Mouse (Mus musculus): ENCODE measurements around the gene Ly6g6d. TPM values are rescaled to one million over a fixed set of nuclear protein-coding genes. Genes with fewer than 3 reads are reported as not detected.

Gene Ly6g6d
- polyA plus RNA-seq, 1 experiment = 3.6 TPM

DNA sequence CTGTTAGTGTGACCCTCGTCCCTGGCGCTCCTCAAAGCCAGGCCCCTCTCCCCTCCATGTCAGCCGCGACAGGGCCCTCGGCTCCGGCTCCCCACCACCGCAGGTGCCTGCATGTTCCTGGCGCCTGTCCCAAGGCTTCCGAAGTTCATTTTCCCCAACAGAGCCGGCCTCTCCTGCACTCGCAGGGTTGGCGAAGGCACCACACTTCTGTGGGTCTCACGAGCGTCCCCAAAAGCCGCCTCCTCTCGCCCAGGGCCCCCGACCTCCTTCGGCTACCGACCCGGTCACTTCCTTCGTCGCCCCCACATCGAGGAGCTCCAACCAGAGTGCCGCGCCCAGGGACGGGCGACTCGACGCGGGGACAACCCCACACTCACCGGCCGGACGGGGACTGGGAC lies 42.9 kb upstream of the Ly6g6d start:
- H3K4me1 ChIP-seq (ENCODE audit: control insufficient read depth, insufficient read depth, low read length) = peaks cover 2% of the 10 kb centered on the region; the same call in 1 of the 2 replicates
- no peak for TF ChIP-seq CTCF (IDR thresholded peaks at IDR 0.05; ENCODE audit: extremely low read depth, insufficient read depth, low read length)
- no peak for TF ChIP-seq POLR2A (IDR thresholded peaks at IDR 0.05; ENCODE audit: extremely low read depth, insufficient read depth, low read length)
- H3K27ac ChIP-seq (ENCODE audit: insufficient read depth, low read length) = 0 out of 2 replicates have a peak overlapping the region, but pooled peaks have one; percentile 4
- peak overlapping the region; percentile 79 for H3K4me3 ChIP-seq (ENCODE audit: insufficient read depth, low read length)

DNA sequence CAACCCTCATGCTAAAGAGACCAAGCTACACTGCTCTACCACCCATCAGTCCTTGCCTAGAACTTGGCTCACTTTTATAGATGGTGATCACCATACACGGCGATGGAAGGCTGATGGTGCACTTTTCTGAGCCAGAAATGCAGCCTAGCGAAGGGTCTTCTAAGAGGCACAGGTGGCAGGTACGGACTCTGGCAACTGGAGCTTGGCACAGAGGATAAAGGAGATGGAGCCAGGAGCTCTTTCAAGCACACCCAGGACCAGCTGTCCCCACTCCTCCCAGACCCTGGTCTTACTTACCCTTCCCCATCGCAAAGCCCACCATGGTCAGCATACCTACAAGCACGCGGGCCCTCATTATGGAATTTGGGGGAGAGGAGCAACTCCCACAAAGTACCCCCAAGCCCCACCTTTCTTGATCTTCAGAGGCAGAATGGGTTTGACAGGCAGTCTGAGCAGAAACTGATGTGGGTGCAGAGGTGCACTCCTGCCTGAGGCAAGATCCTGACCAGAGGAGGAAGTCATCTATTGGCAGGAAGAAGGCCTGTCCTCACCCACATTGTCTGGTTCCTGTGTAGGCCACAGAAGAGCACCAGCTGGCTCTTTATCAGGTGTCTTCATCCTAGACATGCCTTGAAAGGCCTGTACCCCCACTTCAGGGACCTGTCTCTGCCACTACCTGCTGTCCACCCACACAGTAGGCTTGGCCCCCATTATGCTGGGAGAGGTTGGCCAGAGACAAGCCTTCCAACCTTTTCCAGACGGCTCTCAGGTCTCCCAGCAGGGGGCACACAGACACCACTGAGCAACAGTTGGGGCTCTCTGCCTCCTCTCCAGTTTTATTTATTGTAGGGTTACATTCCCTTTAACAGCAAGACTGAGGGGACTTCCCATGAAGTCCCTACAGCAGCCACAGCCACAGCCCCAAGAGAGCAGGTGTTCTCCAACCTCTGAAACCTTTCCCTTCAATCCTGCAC lies 37.5 kb upstream of the Ly6g6d start, which contains the start of gene Ly6g5b:
Ly6g5b (minus strand) TSS at position 383 of the 974 bp plus-strand sequence.
- 0 out of 2 replicates have a peak, but pooled peaks have one; percentile 18 for TF ChIP-seq CTCF (IDR thresholded peaks at IDR 0.05; ENCODE audit: extremely low read depth, insufficient read depth, low read length)
- no peak for TF ChIP-seq POLR2A (IDR thresholded peaks at IDR 0.05; ENCODE audit: extremely low read depth, insufficient read depth, low read length)
- Histone ChIP-seq H3K4me1 (ENCODE audit: control insufficient read depth, insufficient read depth, low read length) (no peaks in the 10 kb centered on the region), H3K4me3 (ENCODE audit: insufficient read depth, low read length) (no peak within 1 kb of the TSS), H3K27ac (ENCODE audit: insufficient read depth, low read length) (no peak within 1 kb of the TSS)

DNA sequence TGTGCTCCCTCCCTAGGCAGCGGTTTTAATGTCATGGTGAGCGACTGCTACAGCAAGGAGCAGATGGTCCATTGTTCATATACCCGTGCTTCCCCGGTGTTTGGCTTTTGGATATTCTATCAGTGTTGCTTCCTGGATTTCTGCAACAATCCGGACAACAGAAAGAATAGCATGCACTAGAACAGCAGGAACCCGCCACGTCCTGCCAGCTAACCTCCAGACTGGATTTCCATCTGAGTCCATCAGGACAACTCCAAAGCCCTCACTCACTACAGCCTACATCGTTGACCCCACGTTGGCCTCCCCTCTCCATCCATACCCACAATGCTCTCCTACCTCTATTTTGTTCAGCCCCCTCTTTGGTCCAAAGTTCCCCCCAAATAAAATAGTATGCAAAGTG lies 33.9 kb upstream of the Ly6g6d start:
- H3K27ac ChIP-seq (ENCODE audit: insufficient read depth, low read length) = no peak overlapping the region
- TF ChIP-seq CTCF (IDR thresholded peaks at IDR 0.05; ENCODE audit: extremely low read depth, insufficient read depth, low read length) = no peak
- no peak for TF ChIP-seq POLR2A (IDR thresholded peaks at IDR 0.05; ENCODE audit: extremely low read depth, insufficient read depth, low read length)
- H3K4me3 ChIP-seq (ENCODE audit: insufficient read depth, low read length) = no peak overlapping the region
- H3K4me1 ChIP-seq (ENCODE audit: control insufficient read depth, insufficient read depth, low read length) = no peaks in the 10 kb centered on the region

DNA sequence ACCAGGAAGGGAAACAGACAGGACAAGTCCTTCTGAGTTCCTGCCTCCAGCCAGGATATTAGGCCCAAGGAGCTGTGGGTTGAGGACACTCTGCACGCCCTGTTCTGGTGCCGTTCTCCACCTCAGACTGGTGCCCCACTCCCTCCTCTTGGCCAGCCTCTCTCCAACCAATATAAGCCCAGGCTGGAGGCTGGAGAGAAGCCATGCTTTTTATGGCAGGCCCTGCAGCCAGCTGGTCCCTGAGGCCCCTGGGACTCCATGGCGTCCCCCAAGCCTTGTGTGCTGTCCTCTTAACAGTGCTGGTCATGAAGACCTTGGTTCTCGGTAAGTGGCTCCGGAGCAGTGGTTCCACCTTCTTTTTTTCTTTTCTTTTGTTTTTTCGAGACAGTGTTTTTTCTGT lies 30.2 kb upstream of the Ly6g6d start, which contains the start of gene Ly6g5c:
Ly6g5c (plus strand) TSS at position 183 of the 400 bp plus-strand sequence.
- no peak within 1 kb of the TSS for H3K4me3 ChIP-seq (ENCODE audit: insufficient read depth, low read length)
- no peak for TF ChIP-seq CTCF (IDR thresholded peaks at IDR 0.05; ENCODE audit: extremely low read depth, insufficient read depth, low read length)
- no peak for TF ChIP-seq POLR2A (IDR thresholded peaks at IDR 0.05; ENCODE audit: extremely low read depth, insufficient read depth, low read length)
- H3K4me1 ChIP-seq (ENCODE audit: control insufficient read depth, insufficient read depth, low read length) = peaks cover 2% of the 10 kb centered on the region; the same call in 1 of the 2 replicates
- H3K27ac ChIP-seq (ENCODE audit: insufficient read depth, low read length) = no peak within 1 kb of the TSS

DNA sequence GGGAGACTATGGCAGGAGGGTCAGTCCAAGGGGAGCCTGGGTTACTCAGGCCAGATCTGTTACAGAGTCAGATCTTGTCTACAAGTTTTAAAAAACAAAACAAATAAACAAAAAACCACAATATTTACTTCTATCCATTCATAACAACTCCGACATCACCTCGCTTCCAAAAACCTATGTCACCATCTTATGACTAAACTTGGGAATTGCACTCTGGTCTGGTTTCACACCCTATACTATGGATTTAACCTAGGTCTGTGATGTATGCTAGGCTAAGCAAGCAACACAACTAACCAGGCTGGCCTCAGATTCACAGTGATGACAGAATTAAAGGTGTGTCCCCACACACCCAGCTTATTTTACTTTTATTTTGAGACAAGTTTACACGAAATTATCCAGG lies 28.7 kb upstream of the Ly6g6d start:
- peaks cover 2% of the 10 kb centered on the region; the same call in 1 of the 2 replicates for H3K4me1 ChIP-seq (ENCODE audit: control insufficient read depth, insufficient read depth, low read length)
- H3K27ac ChIP-seq (ENCODE audit: insufficient read depth, low read length) = no peak overlapping the region
- H3K4me3 ChIP-seq (ENCODE audit: insufficient read depth, low read length) = no peak overlapping the region
- no peak for TF ChIP-seq POLR2A (IDR thresholded peaks at IDR 0.05; ENCODE audit: extremely low read depth, insufficient read depth, low read length)
- TF ChIP-seq CTCF (IDR thresholded peaks at IDR 0.05; ENCODE audit: extremely low read depth, insufficient read depth, low read length) = peak; percentile 13; the same call in 1 of the 2 replicates

DNA sequence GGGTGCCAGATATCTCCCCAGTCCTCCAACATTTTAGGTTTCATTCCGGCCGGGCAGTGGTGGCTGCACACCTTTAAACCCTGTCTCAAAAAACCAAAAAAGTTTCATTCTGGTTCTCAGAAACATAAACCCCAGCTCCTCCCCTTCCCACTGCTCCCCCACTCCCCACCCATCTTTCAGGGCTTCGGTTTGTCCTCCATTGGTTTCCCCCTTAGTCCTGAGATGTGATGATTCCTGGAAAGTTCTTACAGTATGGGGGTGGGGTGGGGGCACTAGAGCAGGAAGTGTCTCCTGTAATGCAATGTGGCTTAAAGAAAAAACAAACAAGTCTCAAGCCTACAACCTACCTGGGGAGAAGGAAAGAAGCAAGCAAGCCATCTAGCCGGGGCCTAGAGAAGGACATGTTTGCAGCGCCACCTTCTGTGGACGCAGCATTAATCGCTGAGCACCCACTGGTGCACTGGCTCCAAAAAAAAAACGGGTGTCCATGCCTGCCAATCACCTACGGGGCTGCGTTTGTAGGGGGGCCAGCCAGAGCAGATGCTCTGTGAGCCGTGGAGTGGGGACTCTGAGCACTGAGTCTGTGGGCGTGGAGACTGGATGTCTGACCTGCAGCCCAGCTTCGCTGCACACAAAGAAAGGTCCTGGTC lies 28.0 kb upstream of the Ly6g6d start:
- Histone ChIP-seq H3K4me3 (ENCODE audit: insufficient read depth, low read length) (no peak overlapping the region), H3K27ac (ENCODE audit: insufficient read depth, low read length) (no peak overlapping the region), H3K4me1 (ENCODE audit: control insufficient read depth, insufficient read depth, low read length) (peaks cover 2% of the 10 kb centered on the region; the same call in 1 of the 2 replicates)
- TF ChIP-seq POLR2A (IDR thresholded peaks at IDR 0.05; ENCODE audit: extremely low read depth, insufficient read depth, low read length) = no peak
- TF ChIP-seq CTCF (IDR thresholded peaks at IDR 0.05; ENCODE audit: extremely low read depth, insufficient read depth, low read length) = peak; percentile 71

DNA sequence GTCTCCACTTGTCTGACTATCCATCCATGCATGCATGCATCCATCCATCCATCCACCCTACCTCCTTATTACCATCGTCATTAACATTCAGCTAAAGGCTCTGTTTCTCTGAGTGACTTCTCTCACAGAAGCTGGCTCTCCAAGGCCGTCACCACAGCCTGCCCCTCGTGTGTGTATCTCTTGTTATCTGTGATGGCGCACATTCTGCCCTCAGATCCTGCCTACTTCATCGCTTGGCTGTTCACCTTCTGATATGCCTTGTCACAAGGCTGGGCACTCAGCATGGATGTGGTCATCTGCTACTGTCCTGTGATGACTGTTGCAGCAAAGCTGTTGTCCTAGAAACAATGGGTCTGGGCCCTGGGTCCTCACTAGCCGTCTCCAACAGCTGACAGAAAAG lies 26.9 kb upstream of the Ly6g6d start:
- Histone ChIP-seq H3K4me1 (ENCODE audit: control insufficient read depth, insufficient read depth, low read length) (peaks cover 2% of the 10 kb centered on the region; the same call in 1 of the 2 replicates), H3K4me3 (ENCODE audit: insufficient read depth, low read length) (no peak overlapping the region), H3K27ac (ENCODE audit: insufficient read depth, low read length) (no peak overlapping the region)
- TF ChIP-seq POLR2A (IDR thresholded peaks at IDR 0.05; ENCODE audit: extremely low read depth, insufficient read depth, low read length) = no peak
- TF ChIP-seq CTCF (IDR thresholded peaks at IDR 0.05; ENCODE audit: extremely low read depth, insufficient read depth, low read length) = no peak

DNA sequence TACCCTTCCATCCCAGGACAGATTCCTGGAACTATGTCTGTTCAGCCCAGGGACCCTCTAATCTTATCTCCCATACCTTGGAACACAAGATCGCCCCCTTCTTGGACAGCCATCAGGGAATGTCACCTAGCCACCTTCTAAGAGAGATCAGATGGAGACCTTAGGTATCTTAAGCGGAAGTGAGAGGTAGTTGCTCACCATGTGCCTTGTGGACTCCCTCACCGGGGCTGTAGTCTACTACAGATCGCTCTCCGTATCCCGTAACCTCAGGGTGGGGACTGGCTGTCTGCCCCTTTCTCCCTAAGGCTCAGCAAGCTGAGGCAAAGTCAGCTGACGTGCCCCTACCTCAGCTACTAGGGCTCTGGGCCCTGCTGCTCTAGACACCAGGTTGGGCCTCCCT lies 26.2 kb upstream of the Ly6g6d start:
- TF ChIP-seq CTCF (IDR thresholded peaks at IDR 0.05; ENCODE audit: extremely low read depth, insufficient read depth, low read length) (no peak), POLR2A (IDR thresholded peaks at IDR 0.05; ENCODE audit: extremely low read depth, insufficient read depth, low read length) (no peak)
- Histone ChIP-seq H3K4me1 (ENCODE audit: control insufficient read depth, insufficient read depth, low read length) (peaks cover 2% of the 10 kb centered on the region; the same call in 1 of the 2 replicates), H3K4me3 (ENCODE audit: insufficient read depth, low read length) (no peak overlapping the region), H3K27ac (ENCODE audit: insufficient read depth, low read length) (no peak overlapping the region)

DNA sequence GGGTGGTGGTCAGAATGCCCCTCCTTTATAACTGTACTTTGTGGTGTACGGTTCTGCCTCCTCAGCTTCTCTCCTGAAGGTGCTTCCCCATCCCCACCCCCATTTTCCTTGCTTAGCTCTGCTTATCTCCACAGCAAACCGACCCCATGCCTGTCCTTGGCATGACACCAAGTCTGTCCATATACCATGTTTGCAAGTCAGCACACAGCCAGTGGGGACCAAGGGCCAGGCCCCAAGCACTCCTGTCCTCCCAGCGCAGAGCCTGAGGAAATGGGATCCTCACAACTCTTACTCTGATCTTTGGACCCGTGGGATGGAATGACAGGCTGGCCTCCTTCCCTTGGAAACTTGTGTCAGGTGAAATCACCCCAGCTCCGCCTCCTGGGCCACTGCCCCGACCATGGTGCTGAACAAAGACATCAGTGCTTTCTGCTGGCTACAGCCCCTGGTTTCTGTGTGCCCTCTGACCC lies 25.4 kb upstream of the Ly6g6d start:
- Histone ChIP-seq H3K4me3 (ENCODE audit: insufficient read depth, low read length) (no peak overlapping the region), H3K4me1 (ENCODE audit: control insufficient read depth, insufficient read depth, low read length) (peaks cover 2% of the 10 kb centered on the region; the same call in 1 of the 2 replicates), H3K27ac (ENCODE audit: insufficient read depth, low read length) (no peak overlapping the region)
- TF ChIP-seq POLR2A (IDR thresholded peaks at IDR 0.05; ENCODE audit: extremely low read depth, insufficient read depth, low read length) (no peak), CTCF (IDR thresholded peaks at IDR 0.05; ENCODE audit: extremely low read depth, insufficient read depth, low read length) (no peak)

Measured in cortical plate, adult 2 months (tissue).